Mouse (Mus musculus): ENCODE results near the gene Gm1673. TPM values are rescaled to one million over a fixed set of nuclear protein-coding genes. Genes with fewer than 3 reads are reported as not detected.
A peak's percentile ranks its signal among the peaks of the same experiment; 100 is the strongest.

The Gm1673 gene
- total RNA-seq, 2 experiments from 2014 or later = 144 to 149 TPM

DNA sequence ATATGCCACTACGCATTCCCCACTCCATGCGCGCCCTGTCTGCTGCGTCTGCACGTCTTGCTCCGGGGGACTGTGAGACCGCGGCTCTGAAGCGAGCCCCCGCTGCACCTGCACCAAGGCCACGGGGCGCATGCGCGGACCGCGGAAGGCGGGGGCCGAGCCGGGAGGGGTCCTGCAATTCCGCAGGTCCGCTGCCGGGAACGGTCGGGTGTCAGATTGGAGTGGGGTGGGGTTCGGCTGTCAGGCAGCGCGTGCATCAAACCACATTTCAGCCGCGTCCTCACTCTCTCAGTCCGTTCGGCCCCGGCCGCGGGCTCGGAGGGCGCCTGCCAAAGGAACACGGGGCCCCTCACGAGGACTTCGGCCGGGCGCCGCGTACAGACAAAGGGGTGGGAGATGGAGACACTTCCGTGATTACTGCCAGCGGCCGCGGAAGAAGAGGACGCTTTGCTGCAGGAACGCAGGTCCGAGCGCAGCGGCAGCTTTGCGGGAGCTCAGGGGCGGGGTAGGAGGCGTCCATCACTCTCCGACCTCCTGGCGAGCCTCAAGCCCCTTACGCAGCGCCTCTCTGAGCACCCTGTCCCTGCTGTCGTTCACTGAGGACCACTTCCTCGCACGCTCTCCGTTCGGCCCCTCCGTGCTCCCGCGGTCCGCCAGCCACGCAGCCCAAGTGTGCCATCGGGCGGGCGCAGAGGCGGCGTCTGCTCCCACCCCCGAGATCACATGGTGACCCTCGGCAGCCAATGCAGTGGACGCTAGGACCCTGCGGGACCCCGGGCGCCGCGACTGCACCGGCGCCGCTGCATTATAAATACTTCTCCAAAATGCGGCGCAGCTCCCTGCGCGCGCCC, 12.8 kb downstream of the Gm1673 start, which contains the start of gene Nat8l:
Gene Nat8l (plus strand): TSS at position 142 of the 851 bp plus-strand sequence.
- peak; percentile 88 to 90 for DNase-seq (ENCODE audit: extremely low spot score in 1 of 2, low spot score in 2 of 2)
- intact Hi-C loops (cut with DNase I) = no loop called here

DNA sequence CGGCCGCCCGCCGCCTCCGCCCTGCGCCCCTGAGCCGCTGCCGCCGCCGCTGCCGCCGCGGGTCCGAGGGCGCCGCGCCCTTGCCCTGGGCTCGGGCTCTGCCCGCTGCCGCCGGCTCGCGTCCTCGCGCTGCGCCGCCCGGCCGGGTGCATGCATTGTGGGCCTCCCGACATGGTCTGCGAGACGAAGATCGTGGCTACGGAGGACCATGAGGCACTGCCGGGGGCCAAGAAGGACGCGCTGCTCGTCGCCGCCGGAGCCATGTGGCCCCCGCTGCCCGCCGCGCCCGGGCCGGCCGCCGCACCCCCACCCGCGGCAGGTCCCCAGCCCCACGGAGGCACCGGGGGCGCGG, 13.4 kb downstream of the Gm1673 start:
- intact Hi-C loops (cut with DNase I) = no loop called here
- DNase-seq (ENCODE audit: extremely low spot score in 1 of 2, low spot score in 2 of 2) = no peak

DNA sequence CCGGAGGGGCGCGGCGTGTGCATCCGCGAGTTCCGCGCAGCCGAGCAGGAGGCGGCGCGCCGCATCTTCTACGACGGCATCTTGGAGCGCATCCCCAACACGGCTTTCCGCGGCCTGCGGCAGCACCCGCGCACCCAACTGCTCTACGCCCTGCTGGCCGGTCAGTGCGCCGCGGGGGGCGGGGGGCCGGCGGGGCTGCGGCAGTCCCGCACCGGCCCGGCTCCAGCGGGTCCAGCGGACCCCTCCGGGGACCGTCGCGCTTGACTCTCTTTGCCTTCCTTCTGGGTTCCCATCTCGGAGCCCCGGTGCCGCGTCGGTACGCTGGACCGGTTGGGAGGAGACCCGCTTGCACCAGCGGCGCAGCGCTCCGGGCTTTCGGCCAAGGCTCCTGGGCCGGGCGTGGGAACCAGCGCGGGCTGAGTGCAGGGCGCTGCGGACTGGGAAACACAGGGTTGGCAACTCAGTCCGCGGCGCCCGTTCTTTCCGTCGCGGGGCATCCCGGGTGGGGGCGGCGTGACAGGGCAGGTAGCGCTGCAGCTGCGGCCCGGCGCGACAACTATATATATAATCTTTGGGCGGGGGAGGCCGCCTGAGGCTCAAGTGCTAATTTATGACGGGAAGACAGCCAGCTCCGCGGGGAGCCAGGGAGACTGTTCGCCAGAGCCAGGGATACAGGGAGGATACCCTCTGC, 14.0 kb downstream of the Gm1673 start:
- peak; percentile 64 to 86 for DNase-seq (ENCODE audit: extremely low spot score in 1 of 2, low spot score in 2 of 2)
- intact Hi-C loops (cut with DNase I) = no loop called here

DNA sequence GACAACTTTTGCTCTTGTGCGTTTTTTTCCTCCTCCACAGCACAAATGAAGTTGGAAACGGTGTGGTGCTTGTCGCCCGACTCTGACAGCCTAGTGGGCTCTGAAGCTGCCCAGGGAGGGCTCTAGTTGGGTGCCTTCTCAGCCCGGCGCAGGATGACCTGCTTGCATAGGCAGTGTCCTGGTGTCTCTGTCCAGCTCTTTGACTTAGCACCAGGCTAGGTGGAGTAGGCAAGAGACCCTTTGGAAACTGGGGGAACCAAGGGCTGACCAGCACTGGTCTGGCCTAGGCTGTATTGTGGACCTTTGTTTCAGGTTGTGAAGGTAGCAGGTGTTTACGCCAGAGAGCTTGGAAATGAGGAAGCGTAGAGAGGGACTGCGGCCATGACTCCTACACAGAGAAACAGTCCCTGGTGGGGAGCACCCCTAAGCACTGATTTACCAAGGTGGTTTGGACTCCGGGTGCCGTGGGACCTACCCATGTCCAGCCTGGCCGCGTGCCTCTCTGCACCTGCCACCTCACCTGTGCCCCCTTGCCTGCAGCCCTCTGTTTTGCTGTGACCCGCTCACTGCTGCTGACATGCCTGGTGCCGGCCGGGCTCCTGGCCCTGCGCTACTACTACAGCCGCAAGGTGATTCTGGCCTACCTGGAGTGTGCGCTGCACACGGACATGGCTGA, 14.7 kb downstream of the Gm1673 start:
- peak in 1 of 2 experiments; percentile 45 for DNase-seq (ENCODE audit: extremely low spot score in 1 of 2, low spot score in 2 of 2)
- intact Hi-C loops (cut with DNase I) = no loop called here

DNA sequence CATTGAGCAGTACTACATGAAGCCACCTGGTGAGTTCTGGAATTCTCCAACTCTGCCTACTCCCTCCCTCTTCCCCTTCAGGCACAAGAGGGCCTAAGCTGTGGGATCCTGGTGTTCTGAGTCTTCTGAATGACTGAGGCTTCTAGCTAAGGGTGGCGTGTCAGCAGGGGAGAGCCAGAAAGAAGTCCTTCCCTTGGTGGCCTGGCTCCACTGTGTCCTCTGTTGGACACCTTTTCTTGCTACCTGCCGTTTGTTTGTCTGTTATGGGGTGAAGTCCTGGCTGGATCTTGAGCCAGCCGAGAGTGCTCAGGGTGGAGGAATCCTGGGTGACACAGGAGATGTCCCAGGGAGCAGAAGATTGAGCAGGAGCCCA, 15.3 kb downstream of the Gm1673 start:
- intact Hi-C loops (cut with DNase I) = no loop called here
- no peak for DNase-seq (ENCODE audit: extremely low spot score in 1 of 2, low spot score in 2 of 2)

DNA sequence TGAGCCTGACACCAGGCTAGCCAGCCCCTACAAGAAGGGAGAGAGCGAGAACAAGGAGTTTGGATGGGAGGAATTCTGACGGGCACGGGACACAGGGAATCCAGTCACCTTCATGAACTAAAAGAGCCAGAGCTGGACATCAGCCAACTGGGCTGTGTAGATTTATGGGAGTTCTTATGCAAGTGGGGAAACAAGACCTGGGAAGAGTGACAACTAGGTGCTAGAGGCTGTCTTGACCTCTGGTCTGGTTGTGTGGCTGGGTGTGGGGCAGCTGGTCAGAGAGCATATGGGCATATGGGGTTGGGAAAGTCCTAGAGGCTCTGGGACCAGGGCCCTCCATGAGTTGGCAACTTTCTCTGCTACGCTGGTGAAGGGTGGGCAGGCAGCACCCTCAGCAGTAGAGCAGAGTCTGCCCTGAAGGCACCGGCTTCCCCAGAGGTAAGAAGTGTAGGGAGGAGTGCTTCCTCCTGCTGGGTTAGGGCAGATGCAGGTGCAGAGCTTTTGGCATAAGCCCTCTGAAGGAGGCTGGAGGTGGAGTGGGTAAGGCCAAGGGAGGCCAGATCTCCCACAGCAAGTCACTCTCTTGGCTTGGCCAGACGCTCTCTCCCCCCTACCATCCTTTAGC, 16.3 kb downstream of the Gm1673 start:
- intact Hi-C loops (cut with DNase I) = no loop called here
- DNase-seq (ENCODE audit: extremely low spot score in 1 of 2, low spot score in 2 of 2) = peak in 1 of 2 experiments; percentile 32

DNA sequence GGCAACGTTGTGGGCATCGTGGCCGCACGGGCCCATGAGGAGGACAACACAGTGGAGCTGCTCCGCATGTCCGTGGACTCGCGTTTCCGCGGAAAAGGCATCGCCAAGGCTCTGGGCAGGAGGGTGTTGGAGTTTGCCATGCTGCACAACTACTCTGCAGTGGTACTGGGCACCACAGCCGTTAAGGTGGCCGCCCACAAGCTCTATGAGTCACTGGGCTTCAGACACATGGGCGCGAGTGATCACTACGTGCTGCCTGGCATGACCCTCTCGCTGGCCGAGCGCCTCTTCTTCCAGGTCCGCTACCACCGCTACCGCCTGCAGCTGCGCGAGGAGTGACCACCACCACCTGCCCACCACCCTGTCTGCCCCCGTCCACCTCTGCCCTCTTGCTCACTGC, 17.6 kb downstream of the Gm1673 start:
- DNase-seq (ENCODE audit: extremely low spot score in 1 of 2, low spot score in 2 of 2) = peak in 1 of 2 experiments; percentile 41
- intact Hi-C loops (cut with DNase I) = no loop called here

DNA sequence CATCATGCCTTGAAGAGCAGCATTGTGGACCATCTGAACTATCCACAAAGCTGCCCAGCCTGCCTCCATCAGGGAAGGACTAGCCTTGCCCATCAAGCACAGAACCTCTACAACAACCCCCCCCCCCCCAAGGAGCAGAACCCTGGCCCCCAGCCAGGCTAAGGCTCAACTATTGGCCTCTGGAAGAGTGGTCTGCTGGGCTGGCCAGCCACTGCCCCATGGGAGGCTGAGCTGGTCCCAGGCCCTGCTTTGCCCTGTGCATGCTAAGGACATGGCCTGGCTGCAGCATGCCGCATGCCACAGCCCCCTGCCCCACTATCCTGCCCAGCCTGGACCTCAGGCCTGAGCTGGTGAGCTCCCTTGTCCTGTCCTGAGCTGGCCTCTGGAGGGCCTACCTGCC, 18.2 kb downstream of the Gm1673 start:
- DNase-seq (ENCODE audit: extremely low spot score in 1 of 2, low spot score in 2 of 2) = no peak

DNA sequence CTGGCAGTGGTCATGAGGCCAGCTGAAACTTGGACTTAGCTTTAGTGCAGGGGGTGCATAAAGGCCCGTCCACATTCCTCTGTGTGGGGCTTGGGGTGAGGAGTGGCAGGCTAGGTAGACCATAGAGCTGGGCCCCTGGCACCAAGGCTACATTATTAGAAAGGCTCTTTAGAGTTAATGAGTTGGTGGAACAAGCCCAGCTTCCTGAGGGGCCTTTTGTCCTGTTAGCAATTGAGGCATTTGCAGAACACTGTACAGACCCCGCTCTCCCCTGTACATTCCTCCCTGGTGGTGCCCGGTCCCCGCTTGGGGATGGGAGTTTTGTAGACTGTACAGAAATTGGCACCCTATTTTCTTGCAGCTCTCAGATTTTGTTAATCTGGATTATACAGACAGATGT, 19.4 kb downstream of the Gm1673 start:
- no peak for DNase-seq (ENCODE audit: extremely low spot score in 1 of 2, low spot score in 2 of 2)
- intact Hi-C loops (cut with DNase I) = no loop called here

More for the DNA sequence above, 18.2 kb downstream of the Gm1673 start:
- intact Hi-C loops (cut with DNase I) = no loop called here

DNA sequence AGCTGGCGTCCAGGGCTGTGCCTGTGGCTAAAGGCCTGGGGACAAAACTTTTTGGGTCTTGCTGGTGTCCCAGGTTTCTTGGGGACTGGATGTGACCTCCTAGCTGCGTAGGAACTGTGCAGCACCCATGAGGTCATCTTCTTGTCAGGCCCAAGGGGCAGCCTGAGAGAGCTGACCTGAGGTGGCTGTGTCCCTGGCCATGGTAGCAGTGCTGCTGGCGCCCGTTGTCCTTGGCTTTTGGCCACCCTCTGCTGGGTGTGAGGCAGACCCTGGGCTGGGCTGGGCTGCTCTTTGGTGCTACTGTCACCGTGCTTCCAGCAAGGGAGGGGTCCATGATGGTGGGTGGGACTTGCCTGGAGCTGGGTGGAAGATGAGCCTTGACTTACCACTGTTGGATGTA, 21.4 kb downstream of the Gm1673 start:
- intact Hi-C loops (cut with DNase I) = no loop called here
- peak in 1 of 2 experiments; percentile 36 for DNase-seq (ENCODE audit: extremely low spot score in 1 of 2, low spot score in 2 of 2)

DNA sequence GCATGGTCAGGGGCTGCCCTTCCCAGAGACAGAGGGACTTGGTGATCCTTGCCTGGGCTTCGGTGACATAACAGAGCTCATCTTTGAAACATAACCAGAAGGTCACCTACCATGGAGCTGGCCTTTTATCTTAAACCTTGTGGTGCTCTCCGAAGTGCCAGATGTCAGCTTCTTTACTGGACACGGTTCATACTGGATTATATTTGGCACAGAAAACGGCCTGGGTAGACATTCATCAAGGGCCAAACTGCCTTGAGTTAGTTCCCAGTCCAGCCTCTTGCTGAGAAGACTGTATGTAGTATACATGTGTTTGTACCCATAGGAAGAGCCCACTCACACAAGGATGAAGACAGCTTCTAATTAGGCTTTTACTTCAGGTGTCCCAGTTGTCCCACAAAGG, 23.6 kb downstream of the Gm1673 start:
- DNase-seq (ENCODE audit: extremely low spot score in 1 of 2, low spot score in 2 of 2) = no peak
- intact Hi-C loops (cut with DNase I) = no loop called here

DNA sequence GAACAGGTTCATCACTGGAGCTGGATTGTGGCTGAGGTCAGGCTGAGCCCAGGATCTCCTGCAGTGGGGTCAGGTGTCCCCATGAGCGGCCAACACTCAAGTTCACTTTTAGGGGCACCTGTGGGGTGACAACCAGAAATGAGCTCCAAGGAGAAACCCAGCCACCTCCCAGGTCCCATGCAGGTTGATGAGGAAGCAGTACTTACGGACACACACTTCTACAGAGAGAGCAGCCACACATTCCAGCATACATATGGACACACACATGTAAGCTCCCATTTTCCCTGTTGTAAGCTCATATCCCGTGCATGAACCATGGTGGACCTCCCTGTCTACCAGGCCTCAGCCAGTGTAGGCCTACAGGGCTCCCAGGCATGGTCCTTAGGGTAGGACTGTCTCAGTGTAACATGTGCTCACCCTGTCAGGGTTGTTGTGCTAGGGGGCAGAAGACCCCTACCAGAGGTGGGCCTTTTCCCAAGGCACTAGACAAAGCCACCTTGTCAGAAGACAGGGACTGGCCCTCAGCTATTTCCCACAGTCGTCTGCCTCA, 24.2 kb downstream of the Gm1673 start:
- intact Hi-C loops (cut with DNase I) = no loop called here
- no peak for DNase-seq (ENCODE audit: extremely low spot score in 1 of 2, low spot score in 2 of 2)

DNA sequence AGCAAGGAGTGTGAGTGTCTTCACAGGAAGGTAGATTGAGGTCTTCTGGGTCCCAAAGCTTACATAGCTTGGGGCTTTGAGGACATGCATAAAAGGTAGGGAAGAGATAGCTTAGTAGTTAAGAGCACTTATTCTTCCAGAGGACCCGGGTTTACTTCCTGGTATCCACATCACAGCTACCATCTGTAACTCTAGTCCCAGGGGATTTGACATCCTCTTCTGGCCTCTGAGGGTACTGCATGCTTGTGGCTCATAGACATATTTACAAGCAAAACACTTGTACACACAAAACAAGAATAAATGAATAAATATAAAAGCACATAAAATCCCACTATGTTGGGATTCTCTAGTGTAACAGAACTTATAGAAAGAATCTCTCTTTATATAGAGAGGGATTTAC, 31.4 kb downstream of the Gm1673 start:
- no peak for DNase-seq (ENCODE audit: extremely low spot score in 1 of 2, low spot score in 2 of 2)
- intact Hi-C loops (cut with DNase I) = no loop called here

DNA sequence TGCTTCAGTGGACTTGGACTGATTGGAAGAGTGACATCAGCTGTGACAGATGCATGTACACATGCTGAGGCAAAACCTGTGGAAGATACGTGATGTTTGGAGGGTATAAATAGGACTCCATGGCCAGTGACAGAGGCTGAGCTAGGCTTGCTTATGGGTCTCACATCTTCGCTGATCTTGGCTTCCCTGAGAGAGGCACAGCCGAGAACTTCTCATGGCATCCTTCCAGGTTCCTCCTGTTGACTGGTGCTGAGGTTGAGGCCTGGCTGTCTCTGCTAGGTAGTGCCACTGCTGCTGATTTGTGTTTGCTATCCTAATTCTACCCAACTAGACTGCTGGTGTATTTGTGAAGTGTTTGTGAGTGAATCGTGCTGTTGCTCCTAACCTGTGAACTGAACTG, 35.7 kb downstream of the Gm1673 start:
- no peak for DNase-seq (ENCODE audit: extremely low spot score in 1 of 2, low spot score in 2 of 2)
- intact Hi-C loops (cut with DNase I) = no loop called here

DNA sequence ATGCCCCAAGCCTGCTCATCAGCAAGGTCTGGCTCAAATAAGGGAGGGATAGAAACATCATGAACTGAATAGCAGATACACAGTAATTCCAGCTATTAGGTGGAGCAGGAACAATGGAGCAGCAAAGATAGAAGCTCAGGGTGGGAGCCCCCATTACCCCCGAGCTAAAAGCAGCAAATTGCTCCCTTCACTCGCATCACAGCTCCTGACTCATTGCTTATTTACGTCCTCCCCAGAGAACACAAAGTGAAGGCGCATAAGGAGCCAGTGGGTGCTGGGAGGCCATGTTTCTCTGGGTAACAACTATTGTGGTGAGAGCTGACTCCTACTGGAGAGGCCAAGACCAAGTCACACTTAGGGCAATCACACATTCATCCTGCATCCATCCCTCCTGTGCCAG, 46.9 kb downstream of the Gm1673 start:
- no peak for DNase-seq (ENCODE audit: extremely low spot score in 1 of 2, low spot score in 2 of 2)
- intact Hi-C loops (cut with DNase I) = no loop called here

DNA sequence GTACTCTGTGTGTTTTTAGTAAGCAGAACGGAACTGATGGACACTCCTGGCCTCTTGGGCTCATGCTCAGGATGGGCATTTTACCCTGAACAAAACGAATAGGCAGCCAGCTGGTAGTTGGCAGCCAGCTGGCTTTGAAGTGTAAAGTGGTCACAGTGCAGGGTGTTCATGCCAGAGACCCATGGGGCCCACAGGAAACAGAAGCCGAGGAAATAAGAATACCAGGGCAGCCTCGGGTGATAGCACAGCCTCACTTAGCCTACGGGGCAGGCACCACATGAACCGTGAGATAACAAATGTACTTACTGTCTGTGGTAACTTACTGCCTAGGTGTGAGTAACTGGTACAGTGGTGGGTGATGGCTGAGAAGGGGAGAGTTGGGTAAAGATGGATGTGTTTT, 47.8 kb downstream of the Gm1673 start:
- intact Hi-C loops (cut with DNase I) = no loop called here

DNA sequence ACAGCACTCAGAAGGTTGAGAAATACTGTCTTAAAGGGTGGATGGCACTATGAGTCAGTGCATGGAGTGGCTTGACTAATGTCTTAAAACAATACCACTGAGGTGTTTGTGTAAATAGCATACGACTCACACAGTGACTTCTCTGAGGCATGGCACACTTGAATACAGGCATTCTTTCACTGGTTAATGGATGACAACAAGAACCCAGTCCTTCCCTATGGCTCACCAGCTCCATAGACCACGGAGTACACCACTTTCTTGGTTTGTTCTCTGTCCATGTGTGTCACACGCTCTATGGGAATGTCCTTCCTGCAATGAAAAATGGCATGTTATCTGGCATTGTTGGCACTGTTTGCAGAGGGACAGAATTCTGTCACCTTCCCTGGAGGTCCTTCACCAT, 49.3 kb downstream of the Gm1673 start:
- DNase-seq (ENCODE audit: extremely low spot score in 1 of 2, low spot score in 2 of 2) = no peak
- intact Hi-C loops (cut with DNase I) = no loop called here

More for the DNA sequence above, 47.8 kb downstream of the Gm1673 start:
- DNase-seq (ENCODE audit: extremely low spot score in 1 of 2, low spot score in 2 of 2) = no peak

Data from left cerebral cortex, postnatal 10 days (tissue).